ENCODE assay signal across 10 mouse cellular contexts in genomic region chr12:108432578-108432977, GRCm38 (mm10).
DNase-seq lines count a peak whose midpoint lies in the region; ATAC-seq and TF ChIP-seq lines count a peak whose summit lies in the region.
"Had no signal": no experiment of that assay in that cellular context is flagged by ENCODE, and none has a peak within 500 bp of the region (broad histone marks: within the 10 kb centered on the region; RNA-seq: fewer than 3 reads in every experiment).

No protein-coding gene starts in this region.

- no peaks in the 10 kb centered on the region; the same call in 1 of the 2 replicates for H3K27me3 ChIP-seq in forebrain, embryonic 12.5 days
- no peaks in the 10 kb centered on the region for H3K27me3 ChIP-seq in midbrain, postnatal 0 days (ENCODE audit: insufficient read depth, low read length)
- H3K27me3 ChIP-seq: heart, embryonic 13.5 days had no signal

- H3K4me1 ChIP-seq in forebrain, embryonic 12.5 days, result peaks cover 48% of the 10 kb centered on the region
- H3K4me1 ChIP-seq in midbrain, postnatal 0 days (ENCODE audit: insufficient read depth, low read length), result peaks cover 8% of the 10 kb centered on the region

- 0 out of 2 replicates have a peak overlapping the region, but pooled peaks have one; percentile 21 for H3K9ac ChIP-seq in forebrain, embryonic 12.5 days
- no peak overlapping the region for H3K9ac ChIP-seq in midbrain, postnatal 0 days (replicated peaks; ENCODE audit: low read length, poor library complexity, severe bottlenecking)
- H3K9ac ChIP-seq: heart, embryonic 13.5 days had no signal

- no peaks in the 10 kb centered on the region for H3K9me3 ChIP-seq in forebrain, embryonic 12.5 days
- no peaks in the 10 kb centered on the region for H3K9me3 ChIP-seq in midbrain, postnatal 0 days (ENCODE audit: low read length)
- H3K9me3 ChIP-seq: heart, embryonic 13.5 days had no signal

- H3K27ac ChIP-seq in left cerebral cortex, adult 2 months, result peak overlapping the region; percentile 83
- H3K27ac ChIP-seq in forebrain, embryonic 12.5 days, result 0 out of 2 replicates have a peak overlapping the region, but pooled peaks have one; percentile 6
- peak overlapping the region; percentile 3; the same call in 1 of the 2 replicates for H3K27ac ChIP-seq in midbrain, postnatal 0 days (ENCODE audit: low read depth, low read length)
- H3K27ac ChIP-seq: heart, embryonic 13.5 days had no signal

- 0 out of 2 replicates have a peak, but pooled peaks have one; percentile 27 for ATAC-seq in forebrain, embryonic 12.5 days (ENCODE audit: low FRiP score)
- no peak for ATAC-seq in midbrain, postnatal 0 days (ENCODE audit: low FRiP score)
- ATAC-seq in inflammation-experienced regulatory T-cells, adult 6 months, result no peak

- WGBS in forebrain, embryonic 12.5 days, result 57% methylated on average over 5 of the region's 5 CpGs
- WGBS in midbrain, postnatal 0 days, result 59% methylated on average over 5 of the region's 5 CpGs

- intact Hi-C loops in left cerebral cortex, adult 2 months (cut with DNase I), result no loop called here

- TF ChIP-seq CTCF in left cerebral cortex, adult 2 months (IDR thresholded peaks at IDR 0.05), result no peak
- no peak for TF ChIP-seq CTCF in midbrain, postnatal 0 days (IDR thresholded peaks at IDR 0.05)

- no peak overlapping the region for H3K4me3 ChIP-seq in left cerebral cortex, adult 2 months
- H3K4me3 ChIP-seq in forebrain, embryonic 12.5 days (replicated peaks), result no peak overlapping the region
- no peak overlapping the region for H3K4me3 ChIP-seq in midbrain, postnatal 0 days (ENCODE audit: low read depth, low read length)
- H3K4me3 ChIP-seq: heart, embryonic 13.5 days had no signal

- H3K4me2 ChIP-seq in forebrain, embryonic 12.5 days, result no peak overlapping the region
- peak overlapping the region; percentile 16; the same call in 1 of the 2 replicates for H3K4me2 ChIP-seq in midbrain, postnatal 0 days (ENCODE audit: low read depth, low read length, poor library complexity, severe bottlenecking)
- H3K4me2 ChIP-seq: heart, embryonic 13.5 days had no signal

- DNase-seq in left cerebral cortex, adult 2 months (ENCODE audit: extremely low spot score in 1 of 2, low spot score in 2 of 2), result no peak
- DNase-seq in left cerebral cortex, adult 8-10 months (ENCODE audit: low spot score in 2 of 2), result no peak
- peak; percentile 83 for DNase-seq in cerebellum, adult 11-12 months
- peak; percentile 46 for DNase-seq in midbrain, postnatal 0 days (ENCODE audit: low spot score)
- DNase-seq in layer of hippocampus, adult 11-12 months (ENCODE audit: low spot score), result no peak
- no peak for DNase-seq in lung, postnatal 10 days
- DNase-seq: kidney, adult 8-10 months had no signal

- H3K36me3 ChIP-seq in forebrain, embryonic 12.5 days (replicated peaks), result 0 out of 2 replicates have a peak, but pooled peaks cover 2% of the 10 kb centered on the region
- H3K36me3 ChIP-seq in midbrain, postnatal 0 days (ENCODE audit: insufficient read depth, low read length), result no peaks in the 10 kb centered on the region
- H3K36me3 ChIP-seq: heart, embryonic 13.5 days had no signal

Comparison
In these comparisons a context has a peak if more than half of its experiments do, and no peak if none do; other contexts are left out.
1. DNase-seq: peak in cerebellum, adult 11-12 months (single experiment) and midbrain, postnatal 0 days (single experiment); none in left cerebral cortex, adult 2 months (0 of 2), left cerebral cortex, adult 8-10 months (0 of 2), layer of hippocampus, adult 11-12 months (single experiment) and lung, postnatal 10 days (single experiment).
2. H3K27ac ChIP-seq: peak in every context shown above with its lines; median percentile 83 in left cerebral cortex, adult 2 months; 6 in forebrain, embryonic 12.5 days; 3 in midbrain, postnatal 0 days.